Mouse (Mus musculus): ENCODE measurements around the gene Ptprg. TPM values are rescaled to one million over a fixed set of nuclear protein-coding genes. Genes with fewer than 3 reads are reported as not detected.

The Ptprg gene
- total and polyA plus RNA-seq, 3 experiments, result not detected

GRCm38 (mm10) chr14:11874266-11874665 is 320.9 kb downstream of the Ptprg start:
- Histone ChIP-seq H3K9ac (ENCODE audit: control insufficient read depth, low read depth, low read length, poor library complexity, severe bottlenecking) (no peak overlapping the region), H3K27me3 (ENCODE audit: control insufficient read depth in 1 of 2, insufficient read depth in 2 of 2, low read length in 2 of 2) (no peaks in the 10 kb centered on the region), H3K79me2 (ENCODE audit: control insufficient read depth, insufficient read depth, low read length, poor library complexity) (no peaks in the 10 kb centered on the region), H3K36me3 (ENCODE audit: control insufficient read depth in 1 of 2, insufficient read depth in 2 of 2, low read length in 2 of 2) (no peaks in the 10 kb centered on the region), H3K4me1 (ENCODE audit: control insufficient read depth in 1 of 2, insufficient read depth in 2 of 2, low read length in 2 of 2) (no peaks in the 10 kb centered on the region), H3K4me3 (ENCODE audit: control insufficient read depth in 1 of 2, insufficient read depth in 1 of 2, low read depth in 2 of 2, low read length in 2 of 2) (no peak overlapping the region), H3K9me3 (replicated peaks; ENCODE audit: insufficient read depth, low read length) (no peaks in the 10 kb centered on the region), H3K27ac (ENCODE audit: control insufficient read depth, low read depth, low read length) (no peak overlapping the region)
- DNase-seq (ENCODE audit: low read depth, low spot score), result no peak
- TF ChIP-seq TAL1 (IDR thresholded peaks at IDR 0.05; ENCODE audit: low read length) (no peak), MEF2A (IDR thresholded peaks at IDR 0.05; ENCODE audit: extremely low read depth, insufficient replicate concordance, low read depth, low read length, poor library complexity, severe bottlenecking) (no peak), EP300 (IDR thresholded peaks at IDR 0.05; ENCODE audit: low read depth in 1 of 2, low read length in 2 of 2) (no peak), ZC3H11A (IDR thresholded peaks at IDR 0.05; ENCODE audit: low read depth, low read length) (no peak), USF1 (IDR thresholded peaks at IDR 0.05; ENCODE audit: low read depth, low read length) (no peak), TCF12 (IDR thresholded peaks at IDR 0.05; ENCODE audit: low read depth, low read length) (no peak), JUND (IDR thresholded peaks at IDR 0.05; ENCODE audit: low read depth, low read length) (no peak), HCFC1 (IDR thresholded peaks at IDR 0.05; ENCODE audit: low read depth, low read length) (no peak), MAZ (IDR thresholded peaks at IDR 0.05; ENCODE audit: low read depth, low read length) (no peak), NELFE (IDR thresholded peaks at IDR 0.05; ENCODE audit: low read depth, low read length) (no peak), BHLHE40 (IDR thresholded peaks at IDR 0.05; ENCODE audit: borderline replicate concordance, low read depth, low read length) (no peak), RAD21 (IDR thresholded peaks at IDR 0.05; ENCODE audit: low read depth, low read length) (no peak)

- TF ChIP-seq RAD21 (IDR thresholded peaks at IDR 0.05; ENCODE audit: low read depth, low read length) (no peak), RCOR1 (IDR thresholded peaks at IDR 0.05; ENCODE audit: low read depth, low read length) (no peak), MAFK (IDR thresholded peaks at IDR 0.05; ENCODE audit: borderline replicate concordance, low read depth, low read length) (no peak), CHD1 (IDR thresholded peaks at IDR 0.05; ENCODE audit: low read depth, low read length) (no peak), SIN3A (IDR thresholded peaks at IDR 0.05; ENCODE audit: low read length) (no peak)
- no peaks in the 10 kb centered on the region for H3K36me3 ChIP-seq (ENCODE audit: control insufficient read depth in 1 of 2, insufficient read depth in 2 of 2, low read length in 2 of 2)
- no peaks in the 10 kb centered on the region for H3K27me3 ChIP-seq (ENCODE audit: control insufficient read depth in 1 of 2, insufficient read depth in 2 of 2, low read length in 2 of 2)
- no peak for DNase-seq (ENCODE audit: low read depth, low spot score)
- no peaks in the 10 kb centered on the region for H3K4me1 ChIP-seq (ENCODE audit: control insufficient read depth in 1 of 2, insufficient read depth in 2 of 2, low read length in 2 of 2)
- H3K4me3 ChIP-seq (ENCODE audit: control insufficient read depth in 1 of 2, insufficient read depth in 1 of 2, low read depth in 2 of 2, low read length in 2 of 2), result no peak overlapping the region
- no peaks in the 10 kb centered on the region for H3K9me3 ChIP-seq (replicated peaks; ENCODE audit: insufficient read depth, low read length)
- H3K27ac ChIP-seq (ENCODE audit: control insufficient read depth, low read depth, low read length), result no peak overlapping the region
- H3K9ac ChIP-seq (ENCODE audit: control insufficient read depth, low read depth, low read length, poor library complexity, severe bottlenecking), result no peak overlapping the region
- no peaks in the 10 kb centered on the region for H3K79me2 ChIP-seq (ENCODE audit: control insufficient read depth, insufficient read depth, low read length, poor library complexity)
These were observed 321.9 kb downstream of the Ptprg start for GRCm38 (mm10) chr14:11874960-11875889.
